Mouse (Mus musculus) hindlimb bud, embryonic 11.5 days (tissue): ENCODE measurements around the gene Bdh1.
"Not testable (repeated sequence)": the region's sequence is repeated elsewhere in the genome, so short reads cannot be mapped to it uniquely, and the experiment has no call there.

Source experiments
- DNase-seq: peaks from one replicate; pipeline ENCODE4 v3.0.0-alpha.2; 2012; ENCODE audit warnings: low read depth, low spot score; ENCODE audit errors: extremely low spot score

The Bdh1 gene

GRCm38 (mm10) chr16:31462113-31462687 lies 40.1 kb downstream of the Bdh1 start:
- no peak for DNase-seq

GRCm38 (mm10) chr16:31464953-31465352 lies 42.9 kb downstream of the Bdh1 start:
- DNase-seq, result no peak

GRCm38 (mm10) chr16:31465630-31466029 lies 43.5 kb downstream of the Bdh1 start:
- DNase-seq, result no peak

GRCm38 (mm10) chr16:31466106-31466505 lies 44.0 kb downstream of the Bdh1 start:
- DNase-seq, result no peak

GRCm38 (mm10) chr16:31470819-31471218 lies 48.7 kb downstream of the Bdh1 start:
- DNase-seq, result not testable (repeated sequence)

- no peak for DNase-seq
Observed at GRCm38 (mm10) chr16:31471994-31472393, 49.9 kb downstream of the Bdh1 start.

GRCm38 (mm10) chr16:31473226-31473625 lies 51.1 kb downstream of the Bdh1 start:
- no peak for DNase-seq

GRCm38 (mm10) chr16:31475123-31475968 lies 53.3 kb downstream of the Bdh1 start:
- DNase-seq, result no peak

- no peak for DNase-seq
Observed at GRCm38 (mm10) chr16:31476872-31477603, 55.0 kb downstream of the Bdh1 start.

GRCm38 (mm10) chr16:31485336-31485735 lies 63.3 kb downstream of the Bdh1 start:
- no peak for DNase-seq

GRCm38 (mm10) chr16:31487266-31487665 lies 65.2 kb downstream of the Bdh1 start:
- no peak for DNase-seq

GRCm38 (mm10) chr16:31489096-31489495 lies 67.0 kb downstream of the Bdh1 start:
- no peak for DNase-seq

GRCm38 (mm10) chr16:31490967-31491366 lies 68.9 kb downstream of the Bdh1 start:
- no peak for DNase-seq

- DNase-seq, result no peak
Observed at GRCm38 (mm10) chr16:31492921-31493549, 71.0 kb downstream of the Bdh1 start.

- no peak for DNase-seq
Observed at GRCm38 (mm10) chr16:31493550-31493965, 71.5 kb downstream of the Bdh1 start.

GRCm38 (mm10) chr16:31493991-31494390 lies 71.9 kb downstream of the Bdh1 start:
- no peak for DNase-seq

GRCm38 (mm10) chr16:31495356-31495755 lies 73.3 kb downstream of the Bdh1 start:
- no peak for DNase-seq

- DNase-seq, result no peak
Observed at GRCm38 (mm10) chr16:31495769-31496168, 73.7 kb downstream of the Bdh1 start.

GRCm38 (mm10) chr16:31498336-31498735 lies 76.3 kb downstream of the Bdh1 start:
- DNase-seq, result no peak

GRCm38 (mm10) chr16:31499021-31499420 lies 76.9 kb downstream of the Bdh1 start:
- DNase-seq, result no peak

GRCm38 (mm10) chr16:31499681-31500310 lies 77.7 kb downstream of the Bdh1 start:
- DNase-seq, result no peak
